Mouse (Mus musculus) ES-Bruce4 (cell line): ENCODE measurements around the gene Dnah5. TPM values are rescaled to one million over a fixed set of nuclear protein-coding genes. Genes with fewer than 3 reads are reported as not detected.

Source experiments
- H3K27ac ChIP-seq: 2 replicates; pipeline ENCODE4 v1.5.1; 2012; ENCODE audit warnings: low read length, inconsistent platforms; ENCODE audit not compliant: insufficient read depth
- H3K27me3 ChIP-seq: 2 replicates; pipeline ENCODE4 v1.6.1; 2012; ENCODE audit warnings: mild to moderate bottlenecking, low read length, inconsistent platforms; ENCODE audit not compliant: control insufficient read depth, poor library complexity, insufficient read depth, severe bottlenecking
- H3K36me3 ChIP-seq: 2 replicates; pipeline ENCODE4 v1.6.1; 2012; ENCODE audit warnings: inconsistent platforms, mild to moderate bottlenecking, low read length, moderate library complexity; ENCODE audit not compliant: control insufficient read depth, poor library complexity, insufficient read depth, severe bottlenecking
- H3K4me1 ChIP-seq: one replicate; pipeline ENCODE4 v1.8.1; 2011; ENCODE audit warnings: low read length; ENCODE audit not compliant: control insufficient read depth, insufficient read depth
- H3K4me3 ChIP-seq: 2 replicates; pipeline ENCODE4 v1.5.1; 2011; ENCODE audit warnings: low read depth, mild to moderate bottlenecking, low read length
- H3K9ac ChIP-seq: 2 replicates; pipeline ENCODE4 v1.6.1; 2012; ENCODE audit warnings: low read depth, mild to moderate bottlenecking, inconsistent platforms; ENCODE audit not compliant: poor library complexity, severe bottlenecking
- H3K9me3 ChIP-seq: replicated peaks from 2 replicates; pipeline ENCODE4 v1.6.1; 2012; ENCODE audit warnings: mild to moderate bottlenecking, low read length, inconsistent platforms; ENCODE audit not compliant: control insufficient read depth, poor library complexity, insufficient read depth, severe bottlenecking
- CTCF ChIP-seq: IDR thresholded peaks from one replicate; pipeline ENCODE4 v1.8.1; 2011; ENCODE audit warnings: low read depth, low read length
- EP300 ChIP-seq: IDR thresholded peaks from 2 replicates; pipeline ENCODE4 v1.6.1; 2011; ENCODE audit warnings: low read depth, low read length; ENCODE audit not compliant: insufficient read depth
- POLR2A ChIP-seq: IDR thresholded peaks from one replicate; pipeline ENCODE4 v1.8.1; 2011; ENCODE audit warnings: low read length; ENCODE audit not compliant: insufficient read depth
- polyA plus RNA-seq: library from polyadenylated mRNA; stranded (reverse); fragments of >200 nt; gene quantifications from 2 replicates; pipeline ENCODE4 v1.2.4, GENCODE M21; 2011; ENCODE audit warnings: low read depth; ENCODE audit not compliant: missing spikeins, insufficient read depth, insufficient read length

Gene Dnah5
- polyA plus RNA-seq, 1 experiment = 0.04 TPM

- Histone ChIP-seq H3K27me3 (no peaks in the 10 kb centered on the region), H3K27ac (no peak overlapping the region), H3K9ac (no peak overlapping the region), H3K9me3 (no peaks in the 10 kb centered on the region), H3K36me3 (no peaks in the 10 kb centered on the region), H3K4me3 (no peak overlapping the region), H3K4me1 (no peaks in the 10 kb centered on the region)
- TF ChIP-seq POLR2A = no peak
- no peak for TF ChIP-seq EP300
- no peak for TF ChIP-seq CTCF
These were observed 12.8 kb downstream of the Dnah5 start for GRCm38 (mm10) chr15:28216358-28216757.

- H3K9ac ChIP-seq = no peak overlapping the region
- H3K36me3 ChIP-seq = no peaks in the 10 kb centered on the region
- no peaks in the 10 kb centered on the region for H3K27me3 ChIP-seq
- no peak for TF ChIP-seq CTCF
- no peak for TF ChIP-seq POLR2A
- no peak for TF ChIP-seq EP300
- no peak overlapping the region for H3K27ac ChIP-seq
- no peaks in the 10 kb centered on the region for H3K9me3 ChIP-seq
- H3K4me3 ChIP-seq = no peak overlapping the region
- peaks cover 3% of the 10 kb centered on the region for H3K4me1 ChIP-seq
These were observed 23.8 kb downstream of the Dnah5 start for GRCm38 (mm10) chr15:28227316-28227715.

GRCm38 (mm10) chr15:28260250-28260649 lies 56.7 kb downstream of the Dnah5 start:
- no peaks in the 10 kb centered on the region for H3K9me3 ChIP-seq
- no peak overlapping the region for H3K4me3 ChIP-seq
- TF ChIP-seq EP300 = no peak
- TF ChIP-seq POLR2A = no peak
- no peak for TF ChIP-seq CTCF
- no peaks in the 10 kb centered on the region for H3K36me3 ChIP-seq
- no peak overlapping the region for H3K9ac ChIP-seq
- H3K27me3 ChIP-seq = no peaks in the 10 kb centered on the region; the same call in 1 of the 2 replicates
- H3K27ac ChIP-seq = no peak overlapping the region
- H3K4me1 ChIP-seq = no peaks in the 10 kb centered on the region

- TF ChIP-seq EP300 (no peak), CTCF (no peak), POLR2A (no peak)
- Histone ChIP-seq H3K4me3 (no peak overlapping the region), H3K36me3 (no peaks in the 10 kb centered on the region), H3K27ac (no peak overlapping the region), H3K9me3 (no peaks in the 10 kb centered on the region), H3K9ac (no peak overlapping the region), H3K4me1 (no peaks in the 10 kb centered on the region), H3K27me3 (no peaks in the 10 kb centered on the region)
These were observed 95.9 kb downstream of the Dnah5 start for GRCm38 (mm10) chr15:28299438-28299837.

- Histone ChIP-seq H3K4me1 (no peaks in the 10 kb centered on the region), H3K36me3 (no peaks in the 10 kb centered on the region), H3K27me3 (no peaks in the 10 kb centered on the region), H3K27ac (no peak overlapping the region), H3K4me3 (no peak overlapping the region), H3K9me3 (no peaks in the 10 kb centered on the region), H3K9ac (no peak overlapping the region)
- TF ChIP-seq EP300 = no peak
- no peak for TF ChIP-seq POLR2A
- TF ChIP-seq CTCF = no peak
These were observed 103.6 kb downstream of the Dnah5 start for GRCm38 (mm10) chr15:28307131-28307530.

DNA sequence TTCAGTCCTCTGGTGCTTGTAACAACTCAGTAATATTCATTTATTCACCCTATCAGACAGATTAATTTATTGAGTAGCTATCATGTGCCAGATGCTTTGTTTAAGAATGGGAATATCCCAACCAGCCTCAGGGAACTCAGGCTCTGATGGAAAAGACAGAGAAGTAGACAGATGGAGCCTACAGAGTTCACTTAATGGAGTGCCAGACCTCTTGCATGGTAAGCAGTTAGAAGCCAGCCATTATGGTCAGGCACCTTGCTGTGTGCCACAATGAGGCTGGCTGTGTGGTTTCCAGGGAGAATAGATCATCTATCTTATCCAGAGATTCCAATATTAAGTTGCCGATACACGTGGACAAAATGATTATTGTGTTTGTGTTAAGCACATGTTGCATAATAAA lies 104.3 kb downstream of the Dnah5 start:
- Histone ChIP-seq H3K36me3 (no peaks in the 10 kb centered on the region), H3K4me1 (no peaks in the 10 kb centered on the region), H3K27me3 (no peaks in the 10 kb centered on the region), H3K9me3 (no peaks in the 10 kb centered on the region), H3K9ac (no peak overlapping the region), H3K4me3 (no peak overlapping the region), H3K27ac (no peak overlapping the region)
- TF ChIP-seq POLR2A (no peak), CTCF (no peak), EP300 (no peak)
